Mouse (Mus musculus) liver, postnatal 0 days (tissue): ENCODE results near the gene Mb.

Experiments
- CTCF ChIP-seq: sonication (generic); IDR thresholded peaks from 2 replicates; pipeline ENCODE4 v1.5.1; 2016; ENCODE audit warnings: antibody characterized with exemption, low read depth
- EP300 ChIP-seq: IDR thresholded peaks from 2 replicates; pipeline ENCODE4 v1.6.1; 2016; ENCODE audit warnings: antibody characterized with exemption, low read depth, mild to moderate bottlenecking

GRCm38 (mm10) chr15:77019533-77019932 is 30.9 kb downstream of the Mb start:
- TF ChIP-seq CTCF (no peak), EP300 (no peak)
